Mouse (Mus musculus) liver, adult 2 months (tissue): ENCODE data around the gene Tdrkh. TPM values are rescaled to one million over a fixed set of nuclear protein-coding genes. Genes with fewer than 3 reads are reported as not detected.

Source experiments
- DNase-seq: peaks from one replicate; pipeline ENCODE4 v3.0.0-alpha.2; 2011; ENCODE audit warnings: low read depth, low spot score; ENCODE audit errors: extremely low read depth
- H3K27ac ChIP-seq: fragments of 200-500 bp; replicated peaks from 2 replicates; pipeline ENCODE4 v1.5.1; 2012; ENCODE audit warnings: low read depth, mild to moderate bottlenecking, control low read depth, inconsistent platforms, low read length; ENCODE audit not compliant: insufficient read depth
- H3K27me3 ChIP-seq: fragments of 200-500 bp; 2 replicates; pipeline ENCODE4 v1.6.1; 2012; ENCODE audit warnings: mild to moderate bottlenecking, moderate library complexity, low read length, inconsistent platforms; ENCODE audit not compliant: control insufficient read depth, insufficient read depth
- H3K36me3 ChIP-seq: fragments of 200-500 bp; 2 replicates; pipeline ENCODE4 v1.6.1; 2012; ENCODE audit warnings: low read length, inconsistent platforms; ENCODE audit not compliant: control insufficient read depth, insufficient read depth
- H3K4me1 ChIP-seq: fragments of 200-500 bp; 2 replicates; pipeline ENCODE4 v1.6.1; 2011; ENCODE audit warnings: low read length; ENCODE audit not compliant: control insufficient read depth, insufficient read depth
- H3K4me3 ChIP-seq: fragments of 200-500 bp; 2 replicates; pipeline ENCODE4 v1.5.1; 2011; ENCODE audit warnings: low read depth, mild to moderate bottlenecking, control low read depth, low read length, moderate library complexity; ENCODE audit not compliant: insufficient read depth
- H3K79me2 ChIP-seq: fragments of 200-500 bp; 2 replicates; pipeline ENCODE4 v1.6.1; 2012; ENCODE audit warnings: inconsistent platforms, mild to moderate bottlenecking, low read length, moderate library complexity; ENCODE audit not compliant: control insufficient read depth, insufficient read depth
- H3K9ac ChIP-seq: fragments of 200-500 bp; 2 replicates; pipeline ENCODE4 v1.6.1; 2012; ENCODE audit warnings: low read depth, mild to moderate bottlenecking, control low read depth, inconsistent platforms, low read length
- CTCF ChIP-seq: fragments of 200-500 bp; IDR thresholded peaks from 2 replicates; pipeline ENCODE4 v1.5.1; 2011; ENCODE audit warnings: low read depth, low read length, control low read depth
- POLR2A ChIP-seq: fragments of 200-500 bp; IDR thresholded peaks from 2 replicates; pipeline ENCODE4 v1.6.1; 2011; ENCODE audit warnings: low read length, control low read depth; ENCODE audit not compliant: insufficient read depth; ENCODE audit errors: extremely low read depth
- WGBS: fragments of 180-500 bp; shearing (Covaris S2); methylation state at CpG from one replicate; pipeline ENCODE4 v1.1.7; 2018; 5-methylcytosine and 5-hydroxymethylcytosine counted together
- polyA plus RNA-seq: library from polyadenylated mRNA; depleted of rRNA; stranded (reverse); fragments of >200 nt; gene quantifications from 2 replicates; pipeline ENCODE4 v1.2.3, GENCODE M21; 2012
- total RNA-seq: library from RNA; depleted of rRNA; stranded (reverse); fragments of >200 nt; gene quantifications from 2 replicates; pipeline ENCODE4 v1.2.3, GENCODE M21; 2014

The Tdrkh gene
- total and polyA plus RNA-seq, 2 experiments: 0.66 to 1.8 TPM

GRCm38 (mm10) chr3:94391001-94391400, 22.1 kb upstream of the Tdrkh start:
- H3K27ac ChIP-seq: no peak overlapping the region
- H3K4me1 ChIP-seq: no peaks in the 10 kb centered on the region
- DNase-seq: no peak
- TF ChIP-seq CTCF: no peak
- no peak for TF ChIP-seq POLR2A
- 77% methylated on average over 5 of the region's 5 CpGs for WGBS
- no peaks in the 10 kb centered on the region for H3K79me2 ChIP-seq
- no peaks in the 10 kb centered on the region for H3K27me3 ChIP-seq
- peaks cover 41% of the 10 kb centered on the region for H3K36me3 ChIP-seq
- no peak overlapping the region for H3K9ac ChIP-seq
- H3K4me3 ChIP-seq: no peak overlapping the region

GRCm38 (mm10) chr3:94392128-94392527, 20.9 kb upstream of the Tdrkh start:
- Histone ChIP-seq H3K4me1 (no peaks in the 10 kb centered on the region), H3K27ac (no peak overlapping the region), H3K36me3 (peaks cover 40% of the 10 kb centered on the region), H3K4me3 (no peak overlapping the region), H3K27me3 (no peaks in the 10 kb centered on the region), H3K9ac (no peak overlapping the region), H3K79me2 (no peaks in the 10 kb centered on the region)
- DNase-seq: no peak
- TF ChIP-seq CTCF (no peak), POLR2A (no peak)
- WGBS: 86% methylated on average over 2 of the region's 2 CpGs

GRCm38 (mm10) chr3:94393049-94393448, 20.0 kb upstream of the Tdrkh start:
- Histone ChIP-seq H3K9ac (no peak overlapping the region), H3K4me3 (no peak overlapping the region), H3K79me2 (no peaks in the 10 kb centered on the region), H3K27me3 (no peaks in the 10 kb centered on the region), H3K36me3 (peaks cover 37% of the 10 kb centered on the region), H3K27ac (no peak overlapping the region), H3K4me1 (no peaks in the 10 kb centered on the region)
- no peak for DNase-seq
- WGBS: 81% methylated on average over 4 of the region's 4 CpGs
- TF ChIP-seq CTCF (no peak), POLR2A (no peak)

GRCm38 (mm10) chr3:94396336-94396735, 16.7 kb upstream of the Tdrkh start:
- Histone ChIP-seq H3K4me1 (no peaks in the 10 kb centered on the region), H3K9ac (no peak overlapping the region), H3K27me3 (no peaks in the 10 kb centered on the region), H3K79me2 (no peaks in the 10 kb centered on the region), H3K4me3 (no peak overlapping the region), H3K27ac (no peak overlapping the region), H3K36me3 (peaks cover 25% of the 10 kb centered on the region)
- no peak for TF ChIP-seq POLR2A
- TF ChIP-seq CTCF: no peak
- no peak for DNase-seq
- 93% methylated on average over 1 of the region's 1 CpGs for WGBS

GRCm38 (mm10) chr3:94396851-94397250, 16.2 kb upstream of the Tdrkh start:
- Histone ChIP-seq H3K27me3 (no peaks in the 10 kb centered on the region), H3K27ac (no peak overlapping the region)
- WGBS: 76% methylated on average over 4 of the region's 4 CpGs

GRCm38 (mm10) chr3:94398217-94398616, 14.9 kb upstream of the Tdrkh start, which contains the start of gene Lingo4:
Gene Lingo4 (plus strand): TSS chr3:94398517.
- Histone ChIP-seq H3K4me3 (no peak within 1 kb of the TSS), H3K9ac (no peak within 1 kb of the TSS), H3K79me2 (no peaks in the 10 kb centered on the region), H3K36me3 (peaks cover 22% of the 10 kb centered on the region), H3K27ac (no peak within 1 kb of the TSS), H3K27me3 (no peaks in the 10 kb centered on the region), H3K4me1 (no peaks in the 10 kb centered on the region)
- DNase-seq: no peak
- TF ChIP-seq CTCF (no peak), POLR2A (no peak)
- 81% methylated on average over 6 of the region's 6 CpGs for WGBS

More at GRCm38 (mm10) chr3:94396851-94397250, 16.2 kb upstream of the Tdrkh start:
- no peak for DNase-seq
- H3K9ac ChIP-seq: no peak overlapping the region
- H3K36me3 ChIP-seq: peaks cover 25% of the 10 kb centered on the region
- no peaks in the 10 kb centered on the region for H3K79me2 ChIP-seq
- no peak overlapping the region for H3K4me3 ChIP-seq
- TF ChIP-seq POLR2A (no peak), CTCF (no peak)
- H3K4me1 ChIP-seq: no peaks in the 10 kb centered on the region
